Mouse (Mus musculus) embryonic facial prominence, embryonic 10.5 days (tissue): ENCODE measurements at regions not wholly inside any gene's neighbourhood (a gene's known extent, or its start where the extent isn't known, plus 50 kb on each side); places are given as distances from the start of the nearest gene placed in this dataset.

Source experiments
- DNase-seq: peaks from one replicate; pipeline ENCODE4 v3.0.0-alpha.2; 2017; ENCODE audit warnings: low spot score
- H3K27ac ChIP-seq: fragments of 300-500 bp; sonication (generic); replicated peaks from 2 replicates; pipeline ENCODE4 v1.5.1; 2016; ENCODE audit warnings: mild to moderate bottlenecking
- H3K27me3 ChIP-seq: fragments of 300-500 bp; sonication (generic); replicated peaks from 2 replicates; pipeline ENCODE4 v1.6.1; 2016; ENCODE audit warnings: low read depth, mild to moderate bottlenecking; ENCODE audit not compliant: poor library complexity, severe bottlenecking
- H3K36me3 ChIP-seq: fragments of 300-500 bp; sonication (generic); replicated peaks from 2 replicates; pipeline ENCODE4 v1.6.1; 2016; ENCODE audit warnings: mild to moderate bottlenecking, moderate library complexity
- H3K4me1 ChIP-seq: fragments of 300-500 bp; sonication (generic); 2 replicates; pipeline ENCODE4 v1.6.1; 2016
- H3K4me3 ChIP-seq: fragments of 300-500 bp; sonication (generic); 2 replicates; pipeline ENCODE4 v1.5.1; 2016; ENCODE audit warnings: mild to moderate bottlenecking, moderate library complexity
- H3K9me3 ChIP-seq: fragments of 300-500 bp; sonication (generic); 2 replicates; pipeline ENCODE4 v1.6.1; 2016; ENCODE audit warnings: mild to moderate bottlenecking
- WGBS: fragments of 180-500 bp; shearing (Covaris S2); methylation state at CpG from one replicate; pipeline ENCODE4 v1.1.7; 2016; 5-methylcytosine and 5-hydroxymethylcytosine counted together

DNA sequence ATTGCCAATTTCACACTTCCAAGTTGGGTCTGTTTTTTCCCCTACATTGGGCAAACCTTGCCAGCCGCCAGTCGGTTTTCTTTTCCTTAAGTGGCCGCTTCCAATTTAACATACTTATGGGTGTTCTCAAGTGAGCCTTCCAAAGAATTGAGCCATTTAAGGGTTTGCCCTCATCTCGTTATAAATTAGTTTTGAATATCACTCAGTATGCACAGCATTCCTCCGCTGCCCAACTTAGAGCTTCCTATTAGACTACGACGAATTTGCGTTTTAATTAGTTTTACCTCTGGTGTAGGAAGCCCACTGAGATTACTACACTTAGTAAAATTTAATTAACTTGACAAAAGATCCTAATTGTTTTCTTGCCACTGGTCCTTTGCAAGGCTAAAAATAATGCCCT is 209.9 kb downstream of the Cdh11 start:
- no peak overlapping the region for H3K27ac ChIP-seq
- WGBS, result 72% methylated on average over 8 of the region's 8 CpGs
- H3K4me3 ChIP-seq, result no peak overlapping the region
- no peaks in the 10 kb centered on the region for H3K27me3 ChIP-seq
- H3K4me1 ChIP-seq, result no peaks in the 10 kb centered on the region
- DNase-seq, result no peak
- no peaks in the 10 kb centered on the region for H3K9me3 ChIP-seq
- H3K36me3 ChIP-seq, result no peaks in the 10 kb centered on the region

DNA sequence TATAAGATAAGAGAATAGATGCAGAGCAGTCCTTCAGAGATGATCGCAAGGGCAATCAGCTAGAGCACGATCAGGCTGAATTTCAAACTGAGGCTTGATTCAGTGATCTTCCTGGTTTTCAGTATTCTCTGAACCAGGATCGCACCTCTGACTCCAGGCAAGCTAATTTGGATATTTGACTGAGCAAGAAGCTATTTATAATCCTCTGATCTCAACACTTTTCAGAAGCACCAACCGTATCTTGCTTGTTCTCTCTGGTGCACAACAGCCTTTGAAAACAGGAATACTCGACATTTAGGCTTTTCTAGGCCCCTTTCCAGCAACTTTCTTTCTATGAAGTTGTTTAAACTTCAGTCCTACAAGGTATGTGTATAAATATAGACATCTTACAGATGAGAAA is 217.7 kb downstream of the Cdh11 start:
- no peaks in the 10 kb centered on the region for H3K9me3 ChIP-seq
- H3K36me3 ChIP-seq, result no peaks in the 10 kb centered on the region
- 90% methylated on average over 5 of the region's 5 CpGs for WGBS
- no peak overlapping the region for H3K27ac ChIP-seq
- no peak for DNase-seq
- no peaks in the 10 kb centered on the region for H3K4me1 ChIP-seq
- no peaks in the 10 kb centered on the region for H3K27me3 ChIP-seq
- no peak overlapping the region for H3K4me3 ChIP-seq

DNA sequence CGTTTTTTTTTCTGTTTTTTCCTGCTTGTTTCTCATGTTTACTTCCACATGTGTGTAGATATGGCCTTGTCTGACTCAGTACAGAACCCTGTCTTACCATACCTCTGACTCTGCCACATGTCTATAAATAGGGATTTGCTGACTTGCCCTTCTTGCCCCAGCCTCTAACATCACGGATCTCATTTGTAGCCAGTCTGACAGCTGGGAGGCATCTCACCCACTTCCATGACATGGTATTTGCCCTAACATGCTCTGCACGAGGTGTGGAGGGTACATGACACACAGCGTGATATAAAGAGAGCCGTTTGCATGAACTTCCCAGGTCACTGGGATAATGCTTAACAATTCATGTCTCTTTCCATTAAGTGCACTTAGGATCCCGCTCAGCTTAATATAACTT is 231.2 kb downstream of the Cdh11 start:
- Histone ChIP-seq H3K36me3 (no peaks in the 10 kb centered on the region), H3K27ac (peak overlapping the region; percentile 63; the same call in 1 of the 2 replicates)
- DNase-seq, result peak; percentile 9

DNA sequence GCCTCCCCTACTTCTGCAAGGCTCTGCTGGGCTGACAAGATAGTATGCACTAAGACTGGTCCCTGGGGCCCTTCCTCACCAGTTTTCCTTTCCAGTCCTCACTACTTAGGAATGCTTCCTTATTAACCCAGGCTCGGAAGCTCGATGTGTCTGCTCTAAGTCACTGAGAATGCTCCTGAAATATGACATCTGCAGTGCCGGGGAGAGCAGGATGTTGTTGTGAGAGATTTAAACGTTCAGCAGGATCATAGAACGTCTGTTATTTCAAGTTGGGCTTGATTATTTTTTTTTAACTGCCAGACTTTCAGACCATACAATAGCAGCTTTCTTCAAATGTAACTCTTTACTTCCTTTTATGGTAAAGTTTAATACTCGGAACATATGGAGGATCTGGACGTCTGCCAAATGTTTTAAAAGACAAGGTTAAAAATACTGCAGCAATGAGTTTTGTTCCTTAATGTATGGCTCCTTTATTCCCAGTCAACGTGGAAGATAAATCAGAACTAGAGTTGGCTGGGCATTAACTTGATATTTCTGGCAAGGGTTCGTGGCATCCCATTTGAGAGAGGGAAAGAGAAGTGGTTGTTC is 232.0 kb downstream of the Cdh11 start:
- H3K36me3 ChIP-seq, result no peaks in the 10 kb centered on the region
- no peaks in the 10 kb centered on the region for H3K27me3 ChIP-seq
- peak; percentile 32 for DNase-seq
- WGBS, result 39% methylated on average over 9 of the region's 9 CpGs
- H3K27ac ChIP-seq, result peak overlapping the region; percentile 24; the same call in 1 of the 2 replicates
- peaks cover 15% of the 10 kb centered on the region for H3K4me1 ChIP-seq
- H3K9me3 ChIP-seq, result no peaks in the 10 kb centered on the region
- H3K4me3 ChIP-seq, result no peak overlapping the region

More for the DNA sequence above, 231.2 kb downstream of the Cdh11 start:
- Histone ChIP-seq H3K4me3 (no peak overlapping the region), H3K9me3 (no peaks in the 10 kb centered on the region), H3K4me1 (peaks cover 15% of the 10 kb centered on the region), H3K27me3 (no peaks in the 10 kb centered on the region)
- WGBS, result 72% methylated on average over 6 of the region's 6 CpGs

DNA sequence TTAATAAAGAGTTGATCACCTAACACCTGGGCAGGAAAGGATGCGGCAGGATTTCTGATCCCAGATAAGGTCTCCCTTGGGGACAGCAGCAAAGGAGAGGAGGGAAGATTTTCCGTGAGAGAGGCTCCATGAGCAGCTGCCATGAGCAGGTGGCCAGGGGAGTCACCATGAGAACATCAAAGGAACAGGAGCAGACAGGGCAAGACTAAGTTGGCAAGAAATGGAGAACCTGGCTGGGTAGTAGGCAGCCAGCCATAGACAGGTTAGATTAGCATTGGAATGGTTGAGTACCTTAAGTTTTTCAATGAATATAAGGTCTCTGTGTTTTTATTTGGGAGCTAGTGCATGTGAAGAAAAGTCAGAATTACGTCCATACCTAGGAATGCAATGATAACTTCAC is 246.6 kb downstream of the Cdh11 start:
- DNase-seq, result no peak
- Histone ChIP-seq H3K36me3 (no peaks in the 10 kb centered on the region), H3K4me3 (no peak overlapping the region), H3K9me3 (no peaks in the 10 kb centered on the region), H3K27ac (no peak overlapping the region), H3K27me3 (no peaks in the 10 kb centered on the region), H3K4me1 (no peaks in the 10 kb centered on the region)
- WGBS, result 63% methylated on average over 3 of the region's 3 CpGs

DNA sequence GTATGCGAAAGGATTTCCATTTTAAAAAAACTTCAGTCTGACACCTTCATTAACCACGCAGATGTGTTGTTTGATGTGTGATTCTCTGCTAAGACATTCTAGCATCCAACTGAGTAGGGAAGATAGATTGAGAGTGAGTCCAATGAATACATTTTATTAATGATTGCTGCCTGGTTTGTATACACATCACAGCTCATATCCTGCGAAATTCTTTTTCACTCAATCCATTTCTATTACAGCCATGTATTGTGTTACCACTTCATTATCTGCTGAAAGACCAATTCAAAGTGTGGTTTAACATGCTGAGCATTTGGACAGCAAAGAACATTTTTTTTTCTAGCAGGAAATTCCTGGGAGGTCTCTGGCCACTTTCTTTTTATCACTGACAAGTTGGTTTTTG is 247.4 kb downstream of the Cdh11 start:
- H3K4me3 ChIP-seq, result no peak overlapping the region
- DNase-seq, result no peak
- no peaks in the 10 kb centered on the region for H3K9me3 ChIP-seq
- H3K36me3 ChIP-seq, result no peaks in the 10 kb centered on the region
- WGBS, result 76% methylated on average over 3 of the region's 3 CpGs
- no peaks in the 10 kb centered on the region for H3K27me3 ChIP-seq
- H3K4me1 ChIP-seq, result no peaks in the 10 kb centered on the region
- no peak overlapping the region for H3K27ac ChIP-seq

DNA sequence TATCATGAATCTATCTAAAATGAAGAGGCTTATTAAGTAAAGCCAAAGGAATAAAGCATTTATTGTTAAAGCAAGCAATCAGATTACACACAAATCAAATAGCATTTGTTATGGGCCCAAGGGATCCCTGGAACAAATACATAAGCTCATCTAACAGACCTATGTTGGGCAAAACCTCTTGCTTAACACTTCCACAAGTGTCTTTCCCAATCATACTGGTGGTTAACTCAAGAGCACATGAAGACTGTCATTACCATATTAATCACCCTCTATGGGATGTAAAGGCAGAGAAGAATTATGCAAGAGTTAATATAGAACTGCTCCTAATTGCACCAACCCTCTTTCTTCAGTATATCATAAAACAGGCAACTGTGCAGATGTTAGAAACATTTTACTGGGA is 267.0 kb downstream of the Cdh11 start:
- H3K9me3 ChIP-seq, result no peaks in the 10 kb centered on the region
- no peak for DNase-seq
- H3K36me3 ChIP-seq, result no peaks in the 10 kb centered on the region
- no peak overlapping the region for H3K4me3 ChIP-seq
- H3K4me1 ChIP-seq, result peaks cover 6% of the 10 kb centered on the region; the same call in 1 of the 2 replicates
- H3K27me3 ChIP-seq, result no peaks in the 10 kb centered on the region
- no peak overlapping the region for H3K27ac ChIP-seq

DNA sequence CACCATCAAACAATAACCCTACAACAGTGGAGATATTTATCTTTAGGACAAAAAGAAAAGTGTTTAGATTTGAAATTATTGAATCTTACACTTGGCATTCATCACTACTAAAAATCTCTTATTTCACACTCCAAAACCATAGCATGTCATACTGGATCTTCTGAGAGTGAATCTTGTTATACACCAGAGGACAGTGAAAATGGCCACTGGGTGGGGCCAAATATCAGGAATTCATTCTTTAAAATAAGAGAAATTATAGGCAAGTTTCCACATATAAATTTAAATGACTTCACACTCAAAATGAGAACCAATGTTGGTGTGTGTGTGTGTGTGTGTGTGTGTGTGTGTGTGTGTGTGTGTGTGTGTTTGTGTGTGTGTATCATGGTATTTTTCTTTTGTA is 269.7 kb downstream of the Cdh11 start:
- Histone ChIP-seq H3K4me3 (no peak overlapping the region), H3K4me1 (peaks cover 6% of the 10 kb centered on the region; the same call in 1 of the 2 replicates), H3K9me3 (no peaks in the 10 kb centered on the region), H3K27me3 (no peaks in the 10 kb centered on the region), H3K36me3 (no peaks in the 10 kb centered on the region), H3K27ac (no peak overlapping the region)
- no peak for DNase-seq

DNA sequence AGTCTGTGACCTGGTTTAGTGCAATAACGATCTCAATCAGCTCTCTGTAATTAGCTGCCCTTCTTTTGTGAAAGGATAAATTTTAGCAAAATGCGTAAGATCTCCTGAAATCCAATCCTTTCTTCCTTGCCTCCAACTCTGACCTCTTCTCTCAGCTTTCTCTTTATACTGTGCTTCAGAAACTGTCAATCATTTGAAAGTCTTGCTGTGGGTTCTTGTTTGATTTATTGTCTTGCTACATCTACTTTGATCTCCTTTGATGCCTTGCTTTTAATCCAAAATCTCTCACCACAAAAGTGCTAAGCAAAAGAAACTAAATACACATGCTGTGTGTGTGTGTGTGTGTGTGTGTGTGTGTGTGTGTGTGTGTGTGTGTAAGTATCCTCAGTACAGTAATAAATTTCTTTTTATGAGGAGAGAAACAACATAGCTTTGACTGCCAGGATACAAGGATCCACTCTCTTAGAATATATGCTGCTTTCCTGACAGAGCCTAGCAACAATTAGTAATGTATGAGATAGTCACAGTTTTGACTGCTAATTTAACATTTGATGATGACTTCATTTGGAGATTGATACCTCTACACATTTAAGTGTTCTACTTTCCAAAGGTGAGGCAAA is 270.5 kb downstream of the Cdh11 start:
- H3K4me1 ChIP-seq, result peaks cover 6% of the 10 kb centered on the region; the same call in 1 of the 2 replicates
- WGBS, result 42% methylated on average over 2 of the region's 2 CpGs
- no peaks in the 10 kb centered on the region for H3K9me3 ChIP-seq
- H3K36me3 ChIP-seq, result no peaks in the 10 kb centered on the region
- H3K27me3 ChIP-seq, result no peaks in the 10 kb centered on the region
- H3K4me3 ChIP-seq, result no peak overlapping the region
- no peak overlapping the region for H3K27ac ChIP-seq
- no peak for DNase-seq

DNA sequence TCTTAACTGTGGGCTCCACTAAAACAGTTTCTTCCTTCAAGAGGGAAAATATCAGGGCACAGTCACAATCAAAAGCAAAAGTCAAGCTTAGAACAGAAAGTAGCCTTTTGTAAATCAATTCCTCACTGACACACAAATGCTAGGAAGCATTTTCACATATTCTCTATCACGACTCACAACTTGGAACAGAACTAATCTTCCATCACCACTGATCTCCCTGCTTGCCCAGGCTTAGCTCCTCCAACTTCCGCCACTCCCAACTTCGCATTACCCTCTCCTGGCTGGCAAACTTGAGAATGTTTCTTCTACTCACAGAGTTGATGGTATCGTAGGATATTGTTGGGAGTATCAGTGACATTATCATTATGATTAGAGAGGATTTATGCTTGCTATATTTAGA is 284.7 kb downstream of the Cdh11 start:
- no peak overlapping the region for H3K4me3 ChIP-seq
- no peaks in the 10 kb centered on the region for H3K36me3 ChIP-seq
- H3K4me1 ChIP-seq, result no peaks in the 10 kb centered on the region
- no peak for DNase-seq
- H3K27me3 ChIP-seq, result no peaks in the 10 kb centered on the region
- H3K9me3 ChIP-seq, result no peaks in the 10 kb centered on the region
- 89% methylated on average over 4 of the region's 4 CpGs for WGBS
- H3K27ac ChIP-seq, result no peak overlapping the region

DNA sequence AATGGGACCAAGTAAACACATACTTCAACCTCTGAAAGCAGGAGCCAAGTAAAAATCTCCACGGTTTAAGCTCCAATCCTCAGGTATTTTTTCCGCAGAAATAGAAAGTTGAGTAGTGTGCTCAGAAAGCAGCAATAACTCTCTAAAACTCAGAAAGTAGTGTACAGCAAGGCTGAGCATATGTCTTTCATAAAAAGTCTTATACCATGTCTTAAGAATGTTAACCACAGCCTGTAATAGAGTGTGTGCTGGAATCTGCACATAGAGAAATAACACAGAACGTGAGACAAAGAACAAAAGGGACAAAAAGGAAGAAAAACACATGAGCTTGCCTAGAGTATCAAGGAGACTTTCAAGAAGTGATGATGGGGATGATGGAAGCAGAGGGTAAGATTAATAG is 285.2 kb downstream of the Cdh11 start:
- no peak overlapping the region for H3K27ac ChIP-seq
- 87% methylated on average over 3 of the region's 3 CpGs for WGBS
- no peak for DNase-seq

DNA sequence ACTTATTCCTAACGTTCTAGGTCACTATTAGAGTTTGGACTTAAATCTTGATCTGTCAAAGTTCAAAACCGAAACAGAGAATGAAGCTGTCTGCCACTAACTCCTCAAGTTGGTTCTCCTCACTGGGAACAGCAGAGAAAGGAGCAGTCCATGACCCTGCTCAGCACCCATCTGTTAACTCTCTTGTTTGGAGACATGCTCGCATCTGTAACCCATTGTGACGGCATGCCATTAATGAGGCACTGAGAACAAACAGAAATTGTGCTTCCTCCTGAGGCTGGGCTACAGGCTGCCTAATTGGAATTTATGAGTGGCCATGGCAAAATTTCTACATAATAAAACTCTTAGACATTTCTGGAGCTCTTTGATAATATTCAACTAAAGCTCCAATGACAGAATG is 286.4 kb downstream of the Cdh11 start:
- 62% methylated on average over 4 of the region's 4 CpGs for WGBS
- Histone ChIP-seq H3K4me1 (no peaks in the 10 kb centered on the region), H3K27me3 (no peaks in the 10 kb centered on the region), H3K9me3 (no peaks in the 10 kb centered on the region), H3K36me3 (no peaks in the 10 kb centered on the region), H3K4me3 (no peak overlapping the region), H3K27ac (no peak overlapping the region)
- peak; percentile 38 for DNase-seq

More for the DNA sequence above, 285.2 kb downstream of the Cdh11 start:
- Histone ChIP-seq H3K27me3 (no peaks in the 10 kb centered on the region), H3K9me3 (no peaks in the 10 kb centered on the region), H3K36me3 (no peaks in the 10 kb centered on the region), H3K4me1 (no peaks in the 10 kb centered on the region), H3K4me3 (no peak overlapping the region)

DNA sequence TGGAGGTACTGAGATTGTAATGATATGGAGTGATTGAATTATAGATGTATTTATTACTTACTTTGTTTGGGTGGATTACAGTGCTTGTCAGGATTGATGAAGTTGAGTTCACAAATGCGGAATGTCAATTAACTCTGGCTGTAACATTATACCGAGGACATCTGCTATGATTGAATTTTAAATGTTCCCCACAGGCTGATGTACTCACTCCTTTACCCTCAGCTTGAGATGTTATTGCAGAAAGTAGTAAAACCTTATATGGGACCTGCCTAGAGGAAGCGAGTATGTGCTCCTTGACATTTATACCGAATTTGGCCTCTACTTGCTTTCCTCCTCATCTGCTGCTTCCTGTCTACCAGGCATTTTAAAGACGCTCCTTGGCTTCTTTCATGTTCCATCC is 288.3 kb downstream of the Cdh11 start:
- no peaks in the 10 kb centered on the region for H3K27me3 ChIP-seq
- H3K4me1 ChIP-seq, result no peaks in the 10 kb centered on the region
- DNase-seq, result no peak
- no peak overlapping the region for H3K27ac ChIP-seq
- H3K4me3 ChIP-seq, result no peak overlapping the region
- WGBS, result 73% methylated on average over 5 of the region's 5 CpGs
- H3K9me3 ChIP-seq, result no peaks in the 10 kb centered on the region
- no peaks in the 10 kb centered on the region for H3K36me3 ChIP-seq
